Mouse (Mus musculus) midbrain, embryonic 12.5 days (tissue): Measurements from ENCODE around the gene Gpat2. TPM values are rescaled to one million over a fixed set of nuclear protein-coding genes. Genes with fewer than 3 reads are reported as not detected.

Source experiments
- ATAC-seq: fragments of 200-750 bp; cut with Nextera tagmentation; 2 replicates; pipeline ENCODE4 v1.8.0; 2017; ENCODE audit warnings: low read depth, moderate TSS enrichment, moderate library complexity; ENCODE audit not compliant: low FRiP score
- H3K27ac ChIP-seq: fragments of 300-500 bp; sonication (generic); replicated peaks from 2 replicates; pipeline ENCODE4 v1.5.1; 2016; ENCODE audit warnings: mild to moderate bottlenecking
- H3K27me3 ChIP-seq: fragments of 300-500 bp; sonication (generic); 2 replicates; pipeline ENCODE4 v1.6.1; 2016; ENCODE audit warnings: mild to moderate bottlenecking
- H3K36me3 ChIP-seq: fragments of 300-500 bp; sonication (generic); 2 replicates; pipeline ENCODE4 v1.6.1; 2016
- H3K4me1 ChIP-seq: fragments of 300-500 bp; sonication (generic); 2 replicates; pipeline ENCODE4 v1.6.1; 2016
- H3K4me2 ChIP-seq: fragments of 300-500 bp; sonication (generic); replicated peaks from 2 replicates; pipeline ENCODE4 v1.6.1; 2016; ENCODE audit warnings: mild to moderate bottlenecking, moderate library complexity
- H3K4me3 ChIP-seq: fragments of 300-500 bp; sonication (generic); 2 replicates; pipeline ENCODE4 v1.5.1; 2016; ENCODE audit warnings: mild to moderate bottlenecking
- H3K9ac ChIP-seq: fragments of 300-500 bp; sonication (generic); replicated peaks from 2 replicates; pipeline ENCODE4 v1.6.1; 2016; ENCODE audit warnings: mild to moderate bottlenecking, moderate library complexity
- H3K9me3 ChIP-seq: fragments of 300-500 bp; sonication (generic); 2 replicates; pipeline ENCODE4 v1.6.1; 2016; ENCODE audit warnings: mild to moderate bottlenecking
- WGBS: fragments of 180-500 bp; shearing (Covaris S2); methylation state at CpG from one replicate; pipeline ENCODE4 v1.1.7; 2016; 5-methylcytosine and 5-hydroxymethylcytosine counted together
- polyA plus RNA-seq: library from polyadenylated mRNA; unstranded; fragments of >200 nt; fragmentation: Nextera tagmentation; extraction: Ambion mirVana; gene quantifications from 2 replicates; pipeline ENCODE4 v1.2.1, GENCODE M21; 2016

Gpat2 gene
- polyA plus RNA-seq, 1 experiment from 2014 or later = not detected

GRCm38 (mm10) chr2:127449691-127450090, 24.7 kb downstream of the Gpat2 start:
- H3K36me3 ChIP-seq = no peaks in the 10 kb centered on the region
- no peak overlapping the region for H3K27ac ChIP-seq
- ATAC-seq = no peak
- no peak overlapping the region for H3K4me3 ChIP-seq
- H3K4me1 ChIP-seq = no peaks in the 10 kb centered on the region
- WGBS = 50% methylated on average over 7 of the region's 7 CpGs
- peaks cover 26% of the 10 kb centered on the region for H3K27me3 ChIP-seq
- H3K9me3 ChIP-seq = no peaks in the 10 kb centered on the region
- H3K9ac ChIP-seq = no peak overlapping the region
- no peak overlapping the region for H3K4me2 ChIP-seq

GRCm38 (mm10) chr2:127451748-127452147, 26.7 kb downstream of the Gpat2 start:
- 63% methylated on average over 6 of the region's 6 CpGs for WGBS
- Histone ChIP-seq H3K4me1 (no peaks in the 10 kb centered on the region), H3K9ac (no peak overlapping the region), H3K9me3 (no peaks in the 10 kb centered on the region), H3K27ac (no peak overlapping the region), H3K27me3 (peaks cover 33% of the 10 kb centered on the region), H3K36me3 (no peaks in the 10 kb centered on the region), H3K4me2 (no peak overlapping the region), H3K4me3 (no peak overlapping the region)
- ATAC-seq = no peak

- Histone ChIP-seq H3K9me3 (no peaks in the 10 kb centered on the region), H3K4me3 (no peak overlapping the region), H3K4me2 (no peak overlapping the region), H3K36me3 (no peaks in the 10 kb centered on the region), H3K27ac (no peak overlapping the region), H3K27me3 (peaks cover 37% of the 10 kb centered on the region), H3K9ac (no peak overlapping the region), H3K4me1 (no peaks in the 10 kb centered on the region)
- 81% methylated on average over 9 of the region's 9 CpGs for WGBS
- no peak for ATAC-seq
These were observed 28.1 kb downstream of the Gpat2 start for GRCm38 (mm10) chr2:127453141-127453540.

- H3K4me2 ChIP-seq = no peak overlapping the region
- WGBS = 4% methylated on average over 5 of the region's 5 CpGs
These were observed 28.8 kb downstream of the Gpat2 start for GRCm38 (mm10) chr2:127453764-127454163.

GRCm38 (mm10) chr2:127459341-127459740, 34.3 kb downstream of the Gpat2 start:
- no peaks in the 10 kb centered on the region for H3K4me1 ChIP-seq
- no peak overlapping the region for H3K4me3 ChIP-seq
- no peaks in the 10 kb centered on the region for H3K9me3 ChIP-seq
- WGBS = 79% methylated on average over 2 of the region's 2 CpGs
- peaks cover 14% of the 10 kb centered on the region; the same call in 1 of the 2 replicates for H3K27me3 ChIP-seq
- ATAC-seq = no peak
- no peak overlapping the region for H3K4me2 ChIP-seq
- no peaks in the 10 kb centered on the region for H3K36me3 ChIP-seq
- no peak overlapping the region for H3K9ac ChIP-seq
- H3K27ac ChIP-seq = no peak overlapping the region

More at GRCm38 (mm10) chr2:127453764-127454163, 28.8 kb downstream of the Gpat2 start:
- no peaks in the 10 kb centered on the region for H3K9me3 ChIP-seq
- H3K4me3 ChIP-seq = no peak overlapping the region
- H3K4me1 ChIP-seq = no peaks in the 10 kb centered on the region
- no peak overlapping the region for H3K27ac ChIP-seq
- H3K27me3 ChIP-seq = peaks cover 37% of the 10 kb centered on the region
- no peaks in the 10 kb centered on the region for H3K36me3 ChIP-seq
- ATAC-seq = 0 out of 2 replicates have a peak, but pooled peaks have one; percentile 38
- no peak overlapping the region for H3K9ac ChIP-seq

- H3K27me3 ChIP-seq = 0 out of 2 replicates have a peak, but pooled peaks cover 4% of the 10 kb centered on the region
- no peak overlapping the region for H3K4me3 ChIP-seq
- no peak overlapping the region for H3K27ac ChIP-seq
- ATAC-seq = no peak
- H3K9ac ChIP-seq = no peak overlapping the region
- H3K9me3 ChIP-seq = no peaks in the 10 kb centered on the region
- no peaks in the 10 kb centered on the region for H3K36me3 ChIP-seq
- H3K4me2 ChIP-seq = no peak overlapping the region
- H3K4me1 ChIP-seq = no peaks in the 10 kb centered on the region
- 59% methylated on average over 9 of the region's 9 CpGs for WGBS
These were observed 36.4 kb downstream of the Gpat2 start for GRCm38 (mm10) chr2:127461351-127461750.

- H3K9me3 ChIP-seq = no peaks in the 10 kb centered on the region
- no peaks in the 10 kb centered on the region for H3K4me1 ChIP-seq
- H3K27me3 ChIP-seq = no peaks in the 10 kb centered on the region
- WGBS = 14% methylated on average over 8 of the region's 8 CpGs
- H3K36me3 ChIP-seq = no peaks in the 10 kb centered on the region
- peak; percentile 62; the same call in 1 of the 2 replicates for ATAC-seq
- no peak overlapping the region for H3K4me3 ChIP-seq
- H3K9ac ChIP-seq = no peak overlapping the region
- H3K4me2 ChIP-seq = no peak overlapping the region
- H3K27ac ChIP-seq = no peak overlapping the region
These were observed 37.3 kb downstream of the Gpat2 start for GRCm38 (mm10) chr2:127462314-127462713.

- H3K27me3 ChIP-seq = no peaks in the 10 kb centered on the region
- H3K27ac ChIP-seq = no peak overlapping the region
- no peak for ATAC-seq
- no peak overlapping the region for H3K4me3 ChIP-seq
- no peaks in the 10 kb centered on the region for H3K9me3 ChIP-seq
- no peak overlapping the region for H3K4me2 ChIP-seq
- 91% methylated on average over 5 of the region's 5 CpGs for WGBS
- no peaks in the 10 kb centered on the region for H3K4me1 ChIP-seq
- H3K36me3 ChIP-seq = no peaks in the 10 kb centered on the region
- no peak overlapping the region for H3K9ac ChIP-seq
These were observed 45.2 kb downstream of the Gpat2 start for GRCm38 (mm10) chr2:127470183-127470582.

- Histone ChIP-seq H3K4me2 (no peak overlapping the region), H3K27ac (no peak overlapping the region), H3K4me3 (no peak overlapping the region), H3K36me3 (no peaks in the 10 kb centered on the region), H3K9me3 (no peaks in the 10 kb centered on the region), H3K9ac (no peak overlapping the region), H3K4me1 (no peaks in the 10 kb centered on the region), H3K27me3 (no peaks in the 10 kb centered on the region)
- no peak for ATAC-seq
- 91% methylated on average over 10 of the region's 10 CpGs for WGBS
These were observed 45.7 kb downstream of the Gpat2 start for GRCm38 (mm10) chr2:127470661-127471060.

GRCm38 (mm10) chr2:127471281-127471680, 46.3 kb downstream of the Gpat2 start:
- Histone ChIP-seq H3K4me1 (no peaks in the 10 kb centered on the region), H3K27me3 (no peaks in the 10 kb centered on the region), H3K9me3 (no peaks in the 10 kb centered on the region), H3K4me3 (no peak overlapping the region), H3K36me3 (no peaks in the 10 kb centered on the region), H3K4me2 (no peak overlapping the region), H3K27ac (no peak overlapping the region), H3K9ac (no peak overlapping the region)
- ATAC-seq = no peak
- WGBS = 83% methylated on average over 8 of the region's 8 CpGs

- Histone ChIP-seq H3K27ac (no peak overlapping the region), H3K36me3 (no peaks in the 10 kb centered on the region), H3K27me3 (no peaks in the 10 kb centered on the region), H3K9ac (no peak overlapping the region), H3K4me2 (no peak overlapping the region), H3K4me1 (no peaks in the 10 kb centered on the region), H3K4me3 (no peak overlapping the region), H3K9me3 (no peaks in the 10 kb centered on the region)
- 74% methylated on average over 3 of the region's 3 CpGs for WGBS
- ATAC-seq = no peak
These were observed 47.3 kb downstream of the Gpat2 start for GRCm38 (mm10) chr2:127472279-127472678.

- H3K4me1 ChIP-seq = peaks cover 16% of the 10 kb centered on the region
- no peak overlapping the region for H3K27ac ChIP-seq
- H3K4me2 ChIP-seq = no peak overlapping the region
- H3K36me3 ChIP-seq = no peaks in the 10 kb centered on the region
- 70% methylated on average over 4 of the region's 4 CpGs for WGBS
- ATAC-seq = no peak
- no peaks in the 10 kb centered on the region for H3K9me3 ChIP-seq
- no peak overlapping the region for H3K9ac ChIP-seq
- H3K4me3 ChIP-seq = no peak overlapping the region
- peaks cover 59% of the 10 kb centered on the region for H3K27me3 ChIP-seq
These were observed 54.2 kb downstream of the Gpat2 start for GRCm38 (mm10) chr2:127479210-127479609.

GRCm38 (mm10) chr2:127479763-127480162, 54.8 kb downstream of the Gpat2 start:
- no peak overlapping the region for H3K27ac ChIP-seq
- H3K36me3 ChIP-seq = no peaks in the 10 kb centered on the region
- H3K9ac ChIP-seq = no peak overlapping the region
- H3K27me3 ChIP-seq = peaks cover 65% of the 10 kb centered on the region
- no peak overlapping the region for H3K4me2 ChIP-seq
- WGBS = 68% methylated on average over 10 of the region's 10 CpGs
- H3K4me3 ChIP-seq = no peak overlapping the region
- ATAC-seq = no peak
- H3K9me3 ChIP-seq = no peaks in the 10 kb centered on the region
- H3K4me1 ChIP-seq = peaks cover 22% of the 10 kb centered on the region
